Mouse (Mus musculus): ENCODE data around the gene Alox8.
A peak's percentile ranks its signal among the peaks of the same experiment; 100 is the strongest.

Alox8 gene

DNA sequence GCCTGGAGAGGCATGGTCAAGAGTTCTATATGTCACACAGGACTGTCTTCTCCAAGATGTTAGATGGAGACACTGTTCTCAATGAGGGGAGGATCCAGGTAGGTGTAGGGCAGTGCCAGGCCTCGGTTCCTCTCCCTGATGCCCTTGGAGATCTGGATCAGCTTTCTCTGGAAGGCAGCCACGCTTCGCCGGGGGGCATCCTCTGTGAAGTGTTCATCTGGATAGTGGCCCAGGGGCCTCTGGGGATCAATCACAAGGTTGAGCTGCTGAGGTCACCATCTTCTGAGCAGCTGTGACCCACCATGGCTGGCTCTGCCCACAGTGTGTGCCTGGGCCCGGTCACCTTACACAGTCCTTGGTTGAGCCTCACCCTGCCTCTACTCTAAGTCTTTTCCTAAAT, 12.6 kb downstream of the Alox8 start:
- no peak for DNase-seq (ENCODE audit: extremely low read depth, insufficient read length, low spot score)

DNA sequence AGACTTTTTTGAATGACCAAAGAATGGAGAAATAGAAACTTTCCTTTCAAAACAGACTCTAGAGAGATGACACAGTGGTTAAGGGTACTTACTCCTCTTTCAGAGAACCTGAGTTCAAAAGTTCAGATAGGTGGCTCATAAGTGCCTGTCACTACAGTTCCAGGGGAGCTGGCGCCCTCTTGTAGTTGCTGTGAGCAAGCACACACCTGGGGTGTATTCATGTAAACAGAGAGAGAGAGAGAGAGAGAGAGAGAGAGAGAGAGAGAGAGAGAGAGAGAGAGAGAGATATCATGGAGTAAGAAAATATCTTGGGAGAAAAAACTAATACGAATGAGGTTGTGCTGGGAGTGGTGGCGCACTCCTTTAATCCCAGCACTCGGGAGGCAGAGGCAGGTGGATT, 17.5 kb downstream of the Alox8 start:
- DNase-seq (ENCODE audit: extremely low read depth, insufficient read length, low spot score), result no peak

DNA sequence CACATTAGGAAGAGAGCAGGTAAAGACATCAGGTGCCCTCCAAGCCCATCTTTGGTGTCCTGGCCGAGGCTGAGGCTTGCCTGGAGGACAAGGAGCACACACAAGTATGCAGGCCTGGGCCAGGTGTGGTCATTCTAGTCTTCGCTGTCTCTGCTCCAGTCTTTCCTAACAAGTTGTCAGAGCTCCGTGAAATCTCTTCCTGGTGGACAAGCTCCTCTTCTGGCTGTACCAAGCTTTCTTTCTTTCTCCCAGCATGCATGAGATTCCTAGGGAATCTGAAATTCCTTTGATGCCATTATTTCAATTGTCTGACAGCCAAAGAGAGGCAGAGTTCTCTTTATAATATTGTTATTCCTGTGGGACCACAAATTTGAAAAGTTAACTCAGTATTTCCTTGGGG, 18.1 kb downstream of the Alox8 start:
- no peak for DNase-seq (ENCODE audit: extremely low read depth, insufficient read length, low spot score)

DNA sequence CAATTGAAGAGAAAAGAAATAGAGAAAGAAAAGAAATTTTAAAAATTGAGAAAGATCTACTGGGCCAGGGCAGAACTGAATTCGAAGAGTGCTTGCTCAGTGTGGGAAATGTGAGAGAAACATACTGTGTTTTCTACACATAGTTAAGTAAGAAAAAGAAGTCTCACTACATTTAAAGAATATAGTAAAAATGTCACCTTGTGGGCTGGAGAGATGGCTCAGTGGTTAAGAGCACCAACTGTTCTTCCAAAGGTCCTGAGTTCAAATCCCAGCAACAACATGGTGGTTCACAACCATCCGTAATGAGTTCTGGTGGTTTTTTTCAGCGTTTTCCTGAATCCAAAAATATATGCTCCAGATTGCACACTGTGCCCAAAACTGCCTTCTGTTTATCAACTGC, 19.1 kb downstream of the Alox8 start:
- DNase-seq (ENCODE audit: extremely low read depth, insufficient read length, low spot score), result no peak

DNA sequence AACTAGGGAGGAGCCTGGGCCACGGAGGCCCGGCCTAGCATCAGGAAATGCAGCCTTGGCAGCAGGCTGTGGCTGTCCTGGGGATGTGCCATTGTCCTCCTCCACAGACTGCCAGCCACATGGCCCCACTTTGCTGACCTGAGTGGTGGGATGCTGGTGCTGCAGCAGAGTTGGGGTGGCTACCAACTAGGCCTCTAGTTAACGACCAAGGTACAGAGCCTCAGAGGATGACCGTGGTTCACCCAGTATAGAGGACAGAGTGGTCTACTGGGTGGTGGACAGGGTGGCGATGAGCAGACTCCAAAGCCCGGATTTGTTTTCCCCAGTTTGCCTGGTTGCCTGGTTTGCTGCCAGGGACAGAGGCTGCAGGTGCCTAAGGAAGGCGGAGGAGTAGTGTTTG, 22.9 kb downstream of the Alox8 start:
- peak; percentile 30 for DNase-seq (ENCODE audit: extremely low read depth, insufficient read length, low spot score)

DNA sequence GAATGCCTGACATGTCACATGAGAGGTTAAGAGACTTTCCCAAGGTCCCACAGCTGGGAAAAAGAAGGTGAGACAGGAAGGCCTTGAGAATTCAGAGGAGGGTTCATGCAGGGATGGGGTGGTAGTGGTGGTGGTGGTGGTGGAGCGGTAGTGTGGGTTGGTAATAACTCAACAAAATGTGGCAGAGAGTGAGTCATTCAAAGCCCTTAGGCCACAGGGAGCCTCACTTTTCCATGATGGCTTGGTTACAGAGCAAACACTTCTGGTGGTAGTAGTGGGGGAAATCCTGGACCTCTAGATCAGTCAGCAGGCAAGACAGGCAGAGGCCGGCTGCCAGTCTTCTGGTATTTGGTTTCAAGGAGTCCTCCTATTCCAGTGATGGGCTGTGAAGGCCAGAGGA, 25.0 kb downstream of the Alox8 start:
- peak; percentile 32 for DNase-seq (ENCODE audit: extremely low read depth, insufficient read length, low spot score)

DNA sequence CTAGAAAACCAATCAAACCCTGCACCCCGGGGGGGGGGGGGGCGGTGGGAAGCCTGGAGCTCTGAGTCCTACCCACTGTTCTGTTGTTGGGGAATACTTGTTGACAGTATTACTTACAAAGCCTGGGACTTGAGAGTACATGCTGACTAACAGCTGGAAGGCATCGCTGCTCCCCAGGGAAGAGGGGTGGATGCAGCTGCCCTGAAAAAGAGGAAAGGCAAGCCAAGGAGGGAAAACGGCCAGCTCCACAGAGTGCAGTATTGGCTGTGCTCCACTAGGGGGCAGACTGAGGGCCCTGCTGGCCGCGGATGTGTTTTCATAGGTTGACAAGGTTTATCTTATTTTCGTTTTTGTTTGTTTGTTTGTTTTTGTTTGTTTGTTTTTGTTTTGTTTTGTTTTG, 26.0 kb downstream of the Alox8 start:
- DNase-seq (ENCODE audit: extremely low read depth, insufficient read length, low spot score), result peak; percentile 58

DNA sequence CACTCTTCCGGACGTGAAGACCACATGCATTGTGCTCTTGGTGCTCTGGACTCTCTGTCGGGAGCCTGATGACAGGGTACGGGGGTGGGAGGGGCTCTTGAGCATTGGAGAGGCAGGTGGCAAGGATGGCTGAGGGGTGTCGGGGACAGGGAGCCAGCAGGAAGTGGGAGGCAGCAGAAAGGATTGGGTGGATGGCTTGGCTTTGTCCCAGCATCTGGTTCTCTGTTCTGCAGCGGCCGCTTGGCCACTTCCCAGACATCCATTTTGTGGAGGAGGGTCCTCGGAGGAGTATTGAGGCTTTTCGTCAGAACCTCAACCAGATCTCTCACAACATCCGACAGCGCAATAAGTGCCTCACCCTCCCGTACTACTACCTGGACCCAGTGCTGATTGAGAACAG, 28.3 kb downstream of the Alox8 start:
- DNase-seq (ENCODE audit: extremely low read depth, insufficient read length, low spot score), result no peak

DNA sequence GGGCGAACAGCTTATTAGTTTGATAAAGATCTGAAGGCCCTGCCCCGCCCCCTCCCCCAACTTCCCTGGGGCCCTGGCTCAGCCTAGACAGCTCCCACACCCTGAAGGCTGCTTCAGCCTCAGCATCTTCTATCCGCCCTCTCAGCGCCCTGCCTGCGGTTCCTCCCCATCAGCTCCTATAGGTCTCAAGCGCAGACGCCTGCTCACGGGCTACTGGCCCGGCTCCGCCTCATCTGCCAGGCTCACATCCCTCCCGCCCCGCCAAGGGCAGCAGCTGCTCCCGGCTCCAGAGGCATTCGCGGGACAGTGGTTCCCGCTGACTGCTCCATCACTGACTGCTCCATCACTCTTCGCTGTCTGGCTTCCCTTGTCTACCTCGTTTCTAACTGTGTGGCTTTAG, 40.8 kb downstream of the Alox8 start, which contains the start of gene Alox12b:
Gene Alox12b, plus strand, starts transcription at position 190 of the 400 bp plus-strand sequence.
- DNase-seq (ENCODE audit: extremely low read depth, insufficient read length, low spot score), result no peak

DNA sequence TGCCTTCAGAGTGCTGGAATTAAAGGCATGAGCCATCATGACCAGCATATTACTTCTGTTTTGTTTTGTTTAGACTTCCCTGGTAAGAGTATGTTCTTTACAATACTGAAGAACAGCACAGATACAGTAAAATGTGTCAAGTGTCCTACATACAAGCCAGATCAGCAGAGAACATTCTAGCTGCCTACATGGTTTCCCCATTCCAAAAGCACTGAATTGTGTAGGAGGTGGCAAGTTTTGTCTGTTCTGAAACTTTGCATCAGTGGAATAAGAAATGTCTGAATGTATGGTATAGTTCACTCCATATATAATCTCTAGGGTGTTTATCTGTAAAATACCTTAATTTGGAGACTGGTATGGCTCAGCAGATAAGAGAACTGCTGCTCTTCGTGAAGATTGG, 42.3 kb downstream of the Alox8 start:
- DNase-seq (ENCODE audit: extremely low read depth, insufficient read length, low spot score), result no peak

DNA sequence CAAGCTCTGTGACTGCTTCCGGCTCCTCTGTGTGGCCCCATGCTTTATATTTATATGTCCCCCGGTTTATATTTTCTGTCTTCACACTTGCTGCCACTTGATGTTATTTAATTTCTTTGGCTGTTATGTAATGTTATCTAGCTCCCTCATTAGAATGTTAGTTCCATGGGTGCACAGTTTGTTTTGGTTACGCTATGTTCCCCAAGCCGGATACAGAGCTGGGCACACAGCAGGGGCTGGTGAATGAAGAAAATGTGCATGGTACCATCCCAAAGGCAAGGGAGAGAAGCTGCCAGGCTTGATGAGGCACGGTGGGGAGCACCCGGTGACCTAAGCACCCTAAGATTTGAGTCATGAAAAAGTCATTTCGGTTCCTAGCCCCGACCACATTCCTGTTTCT, 43.8 kb downstream of the Alox8 start:
- no peak for DNase-seq (ENCODE audit: extremely low read depth, insufficient read length, low spot score)

DNA sequence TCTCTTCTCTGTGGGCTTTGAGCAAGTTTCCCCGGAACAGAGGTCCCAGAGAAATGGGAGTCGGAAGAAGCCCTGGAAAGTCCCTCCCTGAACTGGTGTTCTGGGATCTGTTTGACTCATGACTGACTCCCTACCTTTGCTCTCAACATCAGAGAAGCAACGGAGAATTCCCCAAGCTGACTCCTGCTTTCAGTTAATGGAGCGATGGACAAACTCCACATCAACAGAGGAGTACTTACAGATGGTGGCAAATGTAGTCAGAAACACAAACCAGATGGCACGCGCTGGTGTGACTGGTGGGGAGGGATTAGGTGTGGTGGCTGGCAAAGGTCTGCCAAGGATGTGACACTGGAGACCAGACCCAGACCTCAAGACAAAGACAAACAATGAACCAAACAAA, 46.6 kb downstream of the Alox8 start:
- no peak for DNase-seq (ENCODE audit: extremely low read depth, insufficient read length, low spot score)

DNA sequence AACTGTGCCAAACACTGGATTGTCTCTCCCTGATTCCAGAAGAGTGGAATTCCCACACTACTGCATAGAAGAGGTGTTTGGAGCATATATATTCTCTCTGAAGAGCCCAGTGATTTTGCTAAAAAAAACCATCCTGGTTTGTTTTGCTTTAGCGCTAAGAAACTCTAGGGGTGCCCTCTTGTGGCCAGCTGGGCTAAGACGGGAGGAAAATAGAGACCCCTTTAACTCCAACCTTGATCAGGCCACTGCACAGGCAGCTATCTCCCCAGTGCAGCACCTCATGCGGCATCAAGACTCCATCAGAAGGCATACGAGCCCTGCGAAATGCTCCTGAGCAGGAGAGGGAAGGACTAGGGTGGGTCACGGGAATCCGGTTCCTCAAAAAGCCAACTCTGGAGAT, 47.2 kb downstream of the Alox8 start:
- DNase-seq (ENCODE audit: extremely low read depth, insufficient read length, low spot score), result no peak

DNA sequence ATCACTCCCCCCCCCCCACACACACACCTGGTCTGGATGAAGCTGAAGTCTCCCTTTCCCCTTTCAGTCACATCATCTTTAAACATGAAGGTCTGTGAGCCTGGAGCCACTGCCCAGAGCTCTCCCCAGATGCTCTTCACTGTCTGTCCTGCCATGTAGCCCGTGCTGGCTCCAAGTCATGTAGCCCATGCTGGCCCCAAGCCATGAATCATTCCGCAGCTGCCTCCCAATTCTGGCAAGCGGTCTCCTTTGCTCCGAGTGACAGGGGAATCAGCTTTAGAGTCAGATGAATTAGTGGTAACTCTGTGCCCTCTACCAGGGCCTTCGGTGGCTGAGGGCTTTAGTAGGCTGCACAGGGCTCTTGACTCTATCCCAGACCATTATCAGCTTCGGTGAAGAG, 47.9 kb downstream of the Alox8 start:
- DNase-seq (ENCODE audit: extremely low read depth, insufficient read length, low spot score), result no peak

DNA sequence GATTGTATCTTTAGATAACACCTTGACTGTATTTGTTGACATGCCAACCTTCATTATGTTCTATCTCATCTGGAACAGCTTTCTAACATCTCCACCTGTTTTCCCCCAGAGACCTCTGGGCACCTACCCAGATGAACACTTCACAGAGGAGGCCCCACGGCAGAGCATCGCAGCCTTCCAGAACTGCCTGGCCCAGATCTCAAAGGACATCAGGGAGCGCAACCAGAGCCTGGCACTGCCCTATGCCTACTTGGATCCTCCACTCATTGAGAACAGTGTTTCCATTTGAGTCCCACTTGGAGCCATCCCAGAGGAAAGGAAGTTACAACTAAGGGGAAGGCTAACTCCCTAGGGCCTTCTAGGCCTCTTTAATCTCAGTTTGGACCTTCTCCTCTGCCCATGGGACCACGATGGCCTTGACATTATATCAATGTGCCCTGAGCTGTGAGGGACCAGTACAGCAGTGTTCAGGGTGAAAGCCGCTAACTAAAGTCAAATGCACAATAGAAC, 49.1 kb downstream of the Alox8 start:
- DNase-seq (ENCODE audit: extremely low read depth, insufficient read length, low spot score), result no peak

DNA sequence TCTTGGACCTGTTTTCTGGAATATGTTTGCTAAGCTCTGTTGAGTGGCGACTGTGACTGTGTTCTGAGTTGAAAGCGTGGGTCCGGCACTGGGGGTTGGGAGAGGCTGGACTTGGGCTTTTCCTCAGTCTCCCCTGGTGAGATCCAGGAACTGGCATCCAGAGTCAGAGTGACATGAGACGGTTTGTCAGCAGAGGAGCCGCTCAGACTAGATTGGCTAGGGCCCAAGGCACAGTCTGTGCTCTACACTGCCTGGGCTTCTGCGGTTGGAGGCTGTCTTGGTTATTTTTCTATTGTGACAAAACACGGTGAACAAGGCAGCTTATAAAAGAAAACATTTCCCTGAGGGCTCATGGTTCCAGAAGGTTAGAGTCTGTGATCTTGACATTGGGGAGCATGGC, 50.1 kb downstream of the Alox8 start:
- no peak for DNase-seq (ENCODE audit: extremely low read depth, insufficient read length, low spot score)

DNA sequence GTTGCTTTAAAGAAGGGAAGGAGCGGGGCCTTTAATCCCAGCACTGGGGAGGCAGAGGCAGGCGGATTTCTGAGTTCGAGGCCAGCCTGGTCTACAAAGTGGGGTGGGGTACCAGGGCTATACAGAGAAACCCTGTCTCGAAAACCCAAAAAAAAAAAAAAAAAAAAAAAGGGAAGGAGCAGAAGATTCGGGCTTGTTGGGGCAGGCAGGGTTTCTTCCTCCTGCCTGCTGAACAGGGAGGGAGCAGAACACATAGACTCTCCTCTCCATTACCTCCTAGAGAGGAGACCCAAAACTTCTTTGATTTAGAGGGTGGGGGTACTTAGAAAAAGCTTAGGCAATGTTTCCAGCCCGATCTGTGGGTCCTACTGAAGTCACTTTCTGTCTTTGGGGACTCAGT, 62.3 kb downstream of the Alox8 start:
- DNase-seq (ENCODE audit: extremely low read depth, insufficient read length, low spot score), result no peak

DNA sequence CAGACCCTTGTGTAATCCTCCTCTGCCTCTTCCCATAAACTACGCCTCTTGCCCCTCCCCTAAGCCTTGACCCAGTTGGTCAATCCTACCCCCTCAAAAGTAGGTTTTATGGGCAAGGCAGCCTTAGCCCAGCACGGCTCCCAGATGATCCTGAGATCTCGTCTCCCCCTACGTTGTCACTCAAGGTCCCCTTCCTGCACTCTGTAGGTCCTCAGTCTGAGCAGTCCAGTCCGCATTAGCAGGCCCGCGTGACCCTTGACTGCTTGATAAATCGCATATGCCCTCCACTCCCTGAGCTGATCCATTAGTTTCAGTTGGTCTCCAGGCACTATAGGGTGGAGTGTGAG, 63.0 kb downstream of the Alox8 start:
- no peak for DNase-seq (ENCODE audit: extremely low read depth, insufficient read length, low spot score)

Measured in 3134 (cell line).